In the genomic region with DNA sequence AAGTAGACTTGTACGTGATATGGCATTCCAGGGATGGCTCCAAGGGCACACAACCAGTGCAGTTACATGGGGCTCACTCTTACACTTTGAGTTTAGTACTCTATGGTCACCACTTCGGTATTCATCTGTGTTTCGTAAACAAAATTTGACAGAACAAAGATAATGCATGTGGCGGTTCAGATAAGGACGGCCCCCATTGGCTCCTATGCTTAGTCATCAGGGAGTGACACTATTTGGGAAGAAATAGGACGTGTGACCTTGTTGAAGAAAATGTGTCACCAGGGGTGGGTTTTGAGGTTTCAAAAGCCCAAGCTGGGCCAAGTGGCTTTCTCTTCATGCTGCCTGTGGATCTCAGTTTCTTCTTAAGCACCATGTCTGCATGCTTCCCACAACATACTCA, we compare ENCODE assay signal across 1 mouse cellular context.
A peak's percentile ranks its signal among the peaks of the same experiment; 100 is the strongest.
TF ChIP-seq lines count a peak whose summit lies in the region.

No protein-coding gene starts in this region.

TF ChIP-seq in MEL, 35 proteins besides CTCF, POLR2A, EP300 and RAD21 (continued from another document):
- TF ChIP-seq MXI1 (IDR thresholded peaks at IDR 0.05; ENCODE audit: low read depth, low read length), result no peak
- TF ChIP-seq GATA1 (IDR thresholded peaks at IDR 0.05; ENCODE audit: low read depth, low read length), result peak; percentile 79
- no peak for TF ChIP-seq NRF1 (IDR thresholded peaks at IDR 0.05; ENCODE audit: insufficient read depth, low read depth, low read length, poor library complexity, severe bottlenecking)
- no peak for TF ChIP-seq TAL1 (IDR thresholded peaks at IDR 0.05; ENCODE audit: low read length)
- TF ChIP-seq TCF12 (IDR thresholded peaks at IDR 0.05; ENCODE audit: low read depth, low read length), result peak; percentile 41; the same call in 1 of the 2 replicates
- no peak for TF ChIP-seq ZNF384 (IDR thresholded peaks at IDR 0.05; ENCODE audit: low read depth, low read length)
- no peak for TF ChIP-seq ZMIZ1 (IDR thresholded peaks at IDR 0.05; ENCODE audit: low read depth, low read length)
- no peak for TF ChIP-seq UBTF (IDR thresholded peaks at IDR 0.05; ENCODE audit: borderline replicate concordance, insufficient read depth, low read depth, low read length)
- TF ChIP-seq GABPA (IDR thresholded peaks at IDR 0.05; ENCODE audit: low read depth, low read length), result no peak
- no peak; the same call in 1 of the 2 replicates for TF ChIP-seq SIN3A (IDR thresholded peaks at IDR 0.05; ENCODE audit: low read length)
- TF ChIP-seq MYB (IDR thresholded peaks at IDR 0.05; ENCODE audit: low read depth, low read length), result no peak
- 0 out of 2 replicates have a peak, but pooled peaks have one; percentile 34 for TF ChIP-seq JUND (IDR thresholded peaks at IDR 0.05; ENCODE audit: low read depth, low read length)
- TF ChIP-seq USF1 (IDR thresholded peaks at IDR 0.05; ENCODE audit: low read depth, low read length), result no peak
